In the genomic region with DNA sequence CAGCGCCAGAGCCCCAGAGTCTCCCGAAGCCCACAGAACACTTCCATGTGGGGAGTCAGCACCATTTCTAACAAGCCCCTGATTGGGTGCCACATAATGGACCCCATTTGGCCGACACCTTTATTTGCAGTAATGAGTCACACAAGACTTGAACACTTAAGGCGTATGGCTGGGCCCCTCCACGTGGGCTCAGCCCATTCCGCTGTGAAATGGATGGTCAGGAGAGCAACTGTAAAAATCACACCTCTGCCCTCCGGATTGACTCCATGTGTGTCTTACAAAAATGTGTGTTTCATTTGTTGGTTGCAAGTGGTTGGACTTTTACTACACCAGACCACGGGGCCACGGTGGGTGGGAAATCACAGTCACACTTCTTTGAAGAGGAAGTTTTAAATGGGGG, we compare ENCODE assay signal across 20 mouse cellular contexts. TPM values are rescaled to one million over a fixed set of nuclear protein-coding genes. Genes with fewer than 3 reads are reported as not detected.
"Had no signal": no experiment of that assay in that cellular context is flagged by ENCODE, and none has a peak within 500 bp of the region (broad histone marks: within the 10 kb centered on the region; RNA-seq: fewer than 3 reads in every experiment).

No protein-coding gene starts in this region.

- H3K4me3 ChIP-seq: neural tube, embryonic 15.5 days; stomach, embryonic 15.5 days had no signal

- H3K27ac ChIP-seq: neural tube, embryonic 15.5 days; stomach, embryonic 15.5 days; stomach, postnatal 0 days had no signal

- H3K9me3 ChIP-seq: neural tube, embryonic 15.5 days; stomach, embryonic 15.5 days had no signal

- DNase-seq: retina, postnatal 1 day; right cerebral cortex, adult 18-20 months; right cerebral cortex, postnatal 14 days; right cerebral cortex, postnatal 25 days; right cerebral cortex, postnatal 4 days; spleen, adult 18-20 months; thymus, adult 18-20 months; thymus, adult 2 months; thymus, postnatal 14 days; thymus, postnatal 25 days; thymus, postnatal 36 days; thymus, postnatal 4 days had no signal

- H3K27me3 ChIP-seq: neural tube, embryonic 15.5 days; stomach, embryonic 15.5 days had no signal

- H3K9ac ChIP-seq: neural tube, embryonic 15.5 days; stomach, embryonic 15.5 days had no signal

- H3K4me2 ChIP-seq: neural tube, embryonic 15.5 days; stomach, embryonic 15.5 days had no signal

RNA-seq across cellular contexts. Expression of gene Rfx4, which starts 24.9 kb away (rescaled TPM):
- total RNA-seq: neutrophil, adult 5-6 weeks had no signal
- polyA plus RNA-seq: small intestine, adult 2 months; spleen, adult 2 months; stomach, embryonic 14.5 days; stomach, embryonic 16.5 days; stomach, postnatal 0 days had no signal
